Mouse (Mus musculus) G1E (cell line): Measurements from ENCODE around the gene Abca1. TPM values are rescaled to one million over a fixed set of nuclear protein-coding genes. Genes with fewer than 3 reads are reported as not detected.

Source experiments
- ATAC-seq: 2 replicates; pipeline ENCODE4 v1.8.0; 2016; ENCODE audit warnings: mild to moderate bottlenecking; ENCODE audit not compliant: insufficient number of reproducible peaks, poor library complexity, low FRiP score, severe bottlenecking; ENCODE audit errors: extremely low read depth
- DNase-seq: peaks from one replicate; pipeline ENCODE4 v3.0.0; 2012; ENCODE audit warnings: low spot score
- H3K27me3 ChIP-seq: 2 replicates; pipeline ENCODE4 v1.6.1; 2012; ENCODE audit warnings: mild to moderate bottlenecking, low read length, inconsistent platforms; ENCODE audit not compliant: insufficient read depth
- H3K36me3 ChIP-seq: replicated peaks from 2 replicates; pipeline ENCODE3; 2012; ENCODE audit warnings: mild to moderate bottlenecking, inconsistent platforms
- H3K4me1 ChIP-seq: 2 replicates; pipeline ENCODE4 v1.6.1; 2012; ENCODE audit warnings: low read depth, low read length, inconsistent platforms, mixed read lengths; ENCODE audit not compliant: insufficient read depth
- H3K4me3 ChIP-seq: 2 replicates; pipeline ENCODE4 v1.5.1; 2012; ENCODE audit warnings: low read depth, mild to moderate bottlenecking, inconsistent platforms, low read length, moderate library complexity, mixed read lengths
- H3K9me3 ChIP-seq: replicated peaks from 2 replicates; pipeline ENCODE4 v1.6.1; 2012; ENCODE audit warnings: inconsistent platforms
- CTCF ChIP-seq: IDR thresholded peaks from 2 replicates; pipeline ENCODE4 v1.5.1; 2012; ENCODE audit warnings: low read depth, low read length, inconsistent platforms, mixed read lengths
- GATA1 ChIP-seq: IDR thresholded peaks from 2 replicates; pipeline ENCODE4 v1.6.1; 2012; ENCODE audit warnings: borderline replicate concordance, low read length, inconsistent platforms, mixed read lengths
- GATA2 ChIP-seq: IDR thresholded peaks from 2 replicates; pipeline ENCODE4 v1.6.1; 2012; ENCODE audit warnings: low read depth, low read length, inconsistent platforms, borderline replicate concordance
- POLR2AphosphoS5 ChIP-seq: IDR thresholded peaks from 2 replicates; pipeline ENCODE4 v1.6.1; 2012; ENCODE audit warnings: low read depth, low read length, inconsistent platforms; ENCODE audit not compliant: insufficient replicate concordance
- TAL1 ChIP-seq: conservative IDR thresholded peaks from 2 replicates; pipeline ENCODE4 v1.6.1; 2012; ENCODE audit warnings: low read depth, low read length, inconsistent platforms, mixed read lengths
- polyA plus RNA-seq: library from polyadenylated mRNA; stranded (reverse); fragments of >175 nt; gene quantifications from 2 replicates; pipeline ENCODE4 v1.2.3, GENCODE M21; 2012
- total RNA-seq, 2 experiments: library from RNA; stranded (forward) in 1 of 2; stranded (reverse) in 1 of 2; fragments of 200-1000 nt in 1 of 2; fragments of >200 nt in 1 of 2; fragmentation: Nextera tagmentation in 1 of 2; gene quantifications; 2 replicates each; pipeline ENCODE4 v1.2.3; 2014 to 2017

The Abca1 gene
- total and polyA plus RNA-seq, 3 experiments: 2.1 to 23.0 (median 4.6) TPM

GRCm38 (mm10) chr4:53102529-53102928 lies 57.2 kb downstream of the Abca1 start:
- peaks cover 68% of the 10 kb centered on the region for H3K36me3 ChIP-seq
- H3K4me3 ChIP-seq: no peak overlapping the region
- DNase-seq: no peak
- no peaks in the 10 kb centered on the region for H3K27me3 ChIP-seq
- H3K9me3 ChIP-seq: no peaks in the 10 kb centered on the region
- 0 out of 2 replicates have a peak, but pooled peaks cover 2% of the 10 kb centered on the region for H3K4me1 ChIP-seq
- TF ChIP-seq TAL1: no peak
- no peak for TF ChIP-seq POLR2AphosphoS5
- no peak for TF ChIP-seq GATA1
- TF ChIP-seq CTCF: no peak
- no peak for TF ChIP-seq GATA2
- ATAC-seq: no peak

GRCm38 (mm10) chr4:53101306-53101705 lies 58.4 kb downstream of the Abca1 start:
- Histone ChIP-seq H3K4me3 (no peak overlapping the region), H3K9me3 (no peaks in the 10 kb centered on the region), H3K27me3 (no peaks in the 10 kb centered on the region), H3K4me1 (0 out of 2 replicates have a peak, but pooled peaks cover 2% of the 10 kb centered on the region), H3K36me3 (peaks cover 58% of the 10 kb centered on the region)
- DNase-seq: no peak
- no peak for ATAC-seq
- no peak for TF ChIP-seq POLR2AphosphoS5
- TF ChIP-seq TAL1: no peak
- no peak for TF ChIP-seq GATA2
- no peak for TF ChIP-seq GATA1
- no peak for TF ChIP-seq CTCF

- no peak for ATAC-seq
- DNase-seq: no peak
- H3K9me3 ChIP-seq: no peaks in the 10 kb centered on the region
- H3K4me1 ChIP-seq: 0 out of 2 replicates have a peak, but pooled peaks cover 2% of the 10 kb centered on the region
- no peak for TF ChIP-seq TAL1
- TF ChIP-seq GATA2: no peak
- no peak for TF ChIP-seq GATA1
- no peak for TF ChIP-seq POLR2AphosphoS5
- no peak for TF ChIP-seq CTCF
- peaks cover 50% of the 10 kb centered on the region for H3K36me3 ChIP-seq
- no peak overlapping the region for H3K4me3 ChIP-seq
- H3K27me3 ChIP-seq: no peaks in the 10 kb centered on the region
These were observed 59.2 kb downstream of the Abca1 start for GRCm38 (mm10) chr4:53100492-53100891.

GRCm38 (mm10) chr4:53094850-53095249 lies 64.8 kb downstream of the Abca1 start:
- TF ChIP-seq TAL1: no peak
- TF ChIP-seq GATA1: no peak
- TF ChIP-seq GATA2: no peak
- no peak for TF ChIP-seq POLR2AphosphoS5
- TF ChIP-seq CTCF: no peak
- Histone ChIP-seq H3K36me3 (peaks cover 67% of the 10 kb centered on the region), H3K9me3 (no peaks in the 10 kb centered on the region), H3K4me3 (no peak overlapping the region), H3K4me1 (no peaks in the 10 kb centered on the region), H3K27me3 (no peaks in the 10 kb centered on the region)
- no peak for ATAC-seq
- no peak for DNase-seq

DNA sequence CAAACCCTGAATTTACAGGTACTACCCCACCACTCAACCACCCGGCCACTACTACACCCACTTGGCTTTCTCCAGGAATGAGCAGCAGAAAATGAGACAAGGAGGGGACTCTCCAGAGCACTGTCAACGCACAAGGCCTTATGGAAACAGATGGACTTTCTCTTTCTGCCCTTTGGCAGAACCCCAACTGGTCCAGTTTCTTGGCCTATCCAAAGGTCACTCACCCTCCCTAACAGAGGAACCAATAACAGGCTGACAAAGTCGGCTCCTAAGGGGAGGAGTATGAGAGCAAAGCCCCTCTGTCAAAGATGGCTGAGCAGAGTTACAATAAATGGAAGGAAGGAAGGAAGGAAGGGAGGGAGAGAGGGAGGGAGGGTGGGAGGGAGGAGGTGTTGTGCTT lies 65.4 kb downstream of the Abca1 start:
- Histone ChIP-seq H3K4me3 (no peak overlapping the region), H3K9me3 (no peaks in the 10 kb centered on the region), H3K27me3 (no peaks in the 10 kb centered on the region), H3K4me1 (no peaks in the 10 kb centered on the region), H3K36me3 (peaks cover 72% of the 10 kb centered on the region)
- ATAC-seq (no peak), DNase-seq (no peak)
- TF ChIP-seq TAL1 (no peak), POLR2AphosphoS5 (no peak), GATA1 (no peak), CTCF (no peak), GATA2 (no peak)

DNA sequence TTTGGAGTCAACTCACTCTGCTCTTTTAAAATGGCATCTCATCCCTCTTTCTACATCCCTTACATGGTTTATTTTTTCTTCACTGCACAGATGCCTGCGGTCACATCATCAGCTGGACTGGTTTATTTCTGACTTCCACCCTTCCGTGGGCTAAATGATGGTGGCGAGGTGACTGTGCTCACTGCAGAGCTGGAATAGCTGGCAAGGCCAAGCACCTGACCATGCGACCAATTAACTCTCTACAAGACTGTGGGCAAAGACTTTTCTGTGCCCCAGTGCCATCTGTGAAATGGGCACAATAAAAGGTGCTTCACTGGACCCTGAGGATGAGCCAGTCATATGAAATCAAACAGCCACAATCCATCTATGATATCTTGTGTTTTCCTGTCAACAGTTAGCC lies 66.1 kb downstream of the Abca1 start:
- DNase-seq (no peak), ATAC-seq (no peak)
- peaks cover 72% of the 10 kb centered on the region for H3K36me3 ChIP-seq
- no peaks in the 10 kb centered on the region for H3K9me3 ChIP-seq
- no peak overlapping the region for H3K4me3 ChIP-seq
- H3K4me1 ChIP-seq: no peaks in the 10 kb centered on the region
- H3K27me3 ChIP-seq: no peaks in the 10 kb centered on the region
- TF ChIP-seq POLR2AphosphoS5 (no peak), GATA1 (no peak), GATA2 (no peak), TAL1 (no peak), CTCF (no peak)

DNA sequence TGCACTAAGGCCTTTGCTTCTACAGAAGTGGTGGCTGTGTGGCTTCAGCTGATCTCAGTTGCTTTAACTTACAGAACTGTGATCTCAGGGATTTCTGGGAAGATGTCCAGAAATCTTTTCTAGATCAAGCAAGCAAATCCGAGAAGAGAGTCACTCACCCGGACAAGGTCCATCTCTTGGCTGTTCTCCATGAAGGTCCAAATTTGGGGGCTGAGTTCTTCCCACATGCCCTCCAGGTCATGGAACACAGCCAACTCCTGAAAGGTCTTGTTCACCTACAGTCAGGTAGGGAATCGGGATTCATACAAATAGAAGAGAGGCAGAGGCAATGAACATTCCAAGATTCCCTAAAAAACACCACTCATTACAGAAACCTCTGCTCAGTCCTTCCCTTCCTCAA lies 70.1 kb downstream of the Abca1 start:
- TF ChIP-seq GATA1 (no peak), POLR2AphosphoS5 (no peak)
- Histone ChIP-seq H3K4me1 (peaks cover 12% of the 10 kb centered on the region), H3K4me3 (no peak overlapping the region), H3K36me3 (peaks cover 84% of the 10 kb centered on the region), H3K27me3 (no peaks in the 10 kb centered on the region), H3K9me3 (no peaks in the 10 kb centered on the region)
- DNase-seq (no peak), ATAC-seq (no peak)
